Mouse (Mus musculus) heart, embryonic 13.5 days (tissue): Measurements from ENCODE around the gene Samd4b. TPM values are rescaled to one million over a fixed set of nuclear protein-coding genes. Genes with fewer than 3 reads are reported as not detected.
A peak's percentile ranks its signal among the peaks of the same experiment; 100 is the strongest.

Experiments
- ATAC-seq: fragments of 200-750 bp; cut with Nextera tagmentation; 2 replicates; pipeline ENCODE4 v1.8.0; 2017; ENCODE audit warnings: moderate TSS enrichment; ENCODE audit not compliant: insufficient number of reproducible peaks, low FRiP score, low TSS enrichment; ENCODE audit errors: extremely low read depth
- H3K27ac ChIP-seq: fragments of 300-500 bp; sonication (generic); replicated peaks from 2 replicates; pipeline ENCODE4 v1.5.1; 2015; ENCODE audit warnings: moderate library complexity, mild to moderate bottlenecking, inconsistent platforms
- H3K27me3 ChIP-seq: fragments of 300-500 bp; sonication (generic); replicated peaks from 2 replicates; pipeline ENCODE4 v1.6.1; 2015; ENCODE audit warnings: mild to moderate bottlenecking, inconsistent platforms
- H3K36me3 ChIP-seq: fragments of 300-500 bp; sonication (generic); 2 replicates; pipeline ENCODE4 v1.6.1; 2015; ENCODE audit warnings: mild to moderate bottlenecking, inconsistent platforms
- H3K4me1 ChIP-seq: fragments of 300-500 bp; sonication (generic); 2 replicates; pipeline ENCODE4 v1.6.1; 2015; ENCODE audit warnings: inconsistent platforms
- H3K4me2 ChIP-seq: fragments of 300-500 bp; sonication (generic); 2 replicates; pipeline ENCODE4 v1.6.1; 2015; ENCODE audit warnings: inconsistent platforms, mild to moderate bottlenecking, moderate library complexity
- H3K4me3 ChIP-seq: fragments of 300-500 bp; sonication (generic); 2 replicates; pipeline ENCODE4 v1.5.1; 2015; ENCODE audit warnings: moderate library complexity, mild to moderate bottlenecking, inconsistent platforms
- H3K9ac ChIP-seq: fragments of 300-500 bp; sonication (generic); 2 replicates; pipeline ENCODE4 v1.6.1; 2015; ENCODE audit warnings: inconsistent platforms, mild to moderate bottlenecking, moderate library complexity
- H3K9me3 ChIP-seq: fragments of 300-500 bp; sonication (generic); 2 replicates; pipeline ENCODE4 v1.6.1; 2016; ENCODE audit warnings: inconsistent platforms
- WGBS: fragments of 180-500 bp; shearing (Covaris S2); methylation state at CpG from one replicate; pipeline ENCODE4 v1.1.7; 2015; ENCODE audit warnings: mixed read lengths; 5-methylcytosine and 5-hydroxymethylcytosine counted together
- polyA plus RNA-seq: library from polyadenylated mRNA; unstranded; fragments of >200 nt; fragmentation: Nextera tagmentation; extraction: Ambion mirVana; gene quantifications from 2 replicates; pipeline ENCODE4 v1.2.1, GENCODE M21; 2015

The Samd4b gene
- polyA plus RNA-seq, 1 experiment from 2014 or later, result 23.3 TPM

DNA sequence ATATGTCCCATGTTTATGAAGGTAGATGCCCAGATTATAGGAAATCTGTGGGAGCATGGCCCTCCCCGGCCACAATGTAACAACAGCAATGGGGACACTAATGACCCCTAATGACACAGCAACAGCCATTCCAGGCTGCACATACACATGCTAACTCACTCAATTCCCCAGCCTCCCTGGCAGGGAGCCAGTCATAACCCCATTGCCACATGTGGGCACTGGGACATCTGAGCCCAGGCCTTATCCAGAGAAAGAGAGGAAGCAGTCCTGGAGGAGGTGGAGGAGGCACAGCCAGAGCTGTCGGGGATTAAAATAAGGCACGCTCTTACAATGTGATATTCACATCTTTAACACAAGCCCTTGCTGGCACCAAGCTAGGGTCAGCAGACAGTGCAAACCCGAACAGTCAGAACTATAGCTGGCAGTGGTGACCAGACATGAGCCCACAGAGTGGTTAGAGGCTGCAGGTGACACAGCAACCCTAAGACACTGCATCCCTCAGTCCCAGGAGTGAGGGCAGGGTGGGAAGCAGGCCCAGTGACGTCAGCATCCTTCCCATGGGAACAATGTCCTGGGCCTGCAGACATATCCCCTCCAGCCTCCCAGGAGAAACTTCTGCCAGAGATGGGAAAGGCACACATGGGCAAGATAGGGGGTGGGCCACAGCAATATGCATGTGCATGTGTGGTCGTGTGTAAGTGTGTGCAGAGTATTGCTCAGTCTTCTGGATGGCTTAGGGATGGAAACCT is 11.1 kb downstream of the Samd4b start:
- Histone ChIP-seq H3K27me3 (no peaks in the 10 kb centered on the region), H3K36me3 (no peaks in the 10 kb centered on the region), H3K4me3 (no peak overlapping the region), H3K27ac (peak overlapping the region; percentile 73), H3K4me1 (peaks cover 93% of the 10 kb centered on the region), H3K4me2 (peak overlapping the region; percentile 33; the same call in 1 of the 2 replicates), H3K9me3 (no peaks in the 10 kb centered on the region), H3K9ac (peak overlapping the region; percentile 67)
- ATAC-seq, result no peak
- 40% methylated on average over 6 of the region's 6 CpGs for WGBS

GRCm38 (mm10) chr7:28585001-28585400 is 12.9 kb downstream of the Samd4b start:
- H3K4me1 ChIP-seq, result peaks cover 95% of the 10 kb centered on the region
- H3K4me3 ChIP-seq, result no peak overlapping the region
- 0 out of 2 replicates have a peak, but pooled peaks cover 7% of the 10 kb centered on the region for H3K36me3 ChIP-seq
- no peaks in the 10 kb centered on the region for H3K27me3 ChIP-seq
- 76% methylated on average over 6 of the region's 6 CpGs for WGBS
- no peak for ATAC-seq
- no peaks in the 10 kb centered on the region for H3K9me3 ChIP-seq
- H3K4me2 ChIP-seq, result no peak overlapping the region
- peak overlapping the region; percentile 34; the same call in 1 of the 2 replicates for H3K9ac ChIP-seq
- H3K27ac ChIP-seq, result peak overlapping the region; percentile 65; the same call in 1 of the 2 replicates

DNA sequence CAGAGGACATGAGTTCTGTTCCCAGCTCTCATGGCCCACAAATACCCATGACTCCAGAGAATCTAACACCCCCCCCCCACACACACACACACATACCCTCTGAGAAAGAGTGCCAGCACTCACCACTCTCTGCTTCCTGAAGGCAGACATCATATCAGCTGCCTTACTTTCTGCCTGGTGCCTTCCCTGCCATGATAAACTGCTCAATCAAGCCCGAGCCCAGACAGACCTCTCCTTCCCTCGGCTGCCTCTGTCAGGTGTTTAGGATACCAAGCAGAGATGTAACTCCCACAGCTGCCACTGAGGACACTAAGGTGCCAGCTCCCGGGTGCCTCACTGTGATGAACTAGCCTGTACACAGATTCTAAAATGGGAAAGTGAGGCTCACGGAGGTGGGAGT is 13.5 kb downstream of the Samd4b start:
- H3K9me3 ChIP-seq, result no peaks in the 10 kb centered on the region
- no peak for ATAC-seq
- H3K36me3 ChIP-seq, result 0 out of 2 replicates have a peak, but pooled peaks cover 7% of the 10 kb centered on the region
- 27% methylated on average over 4 of the region's 4 CpGs for WGBS
- H3K9ac ChIP-seq, result peak overlapping the region; percentile 34
- peaks cover 97% of the 10 kb centered on the region for H3K4me1 ChIP-seq
- no peaks in the 10 kb centered on the region for H3K27me3 ChIP-seq
- H3K27ac ChIP-seq, result peak overlapping the region; percentile 65
- no peak overlapping the region for H3K4me3 ChIP-seq
- H3K4me2 ChIP-seq, result no peak overlapping the region

- Histone ChIP-seq H3K36me3 (0 out of 2 replicates have a peak, but pooled peaks cover 7% of the 10 kb centered on the region), H3K4me2 (no peak overlapping the region), H3K27ac (peak overlapping the region; percentile 65), H3K9ac (peak overlapping the region; percentile 34), H3K9me3 (no peaks in the 10 kb centered on the region), H3K4me3 (no peak overlapping the region), H3K27me3 (no peaks in the 10 kb centered on the region), H3K4me1 (peaks cover 98% of the 10 kb centered on the region)
- 67% methylated on average over 8 of the region's 8 CpGs for WGBS
- no peak for ATAC-seq
These were observed 14.2 kb downstream of the Samd4b start for GRCm38 (mm10) chr7:28583570-28584344.

- H3K27me3 ChIP-seq, result no peaks in the 10 kb centered on the region
- H3K4me2 ChIP-seq, result no peak overlapping the region
- no peaks in the 10 kb centered on the region for H3K9me3 ChIP-seq
- H3K9ac ChIP-seq, result peak overlapping the region; percentile 28; the same call in 1 of the 2 replicates
- H3K4me1 ChIP-seq, result peaks cover 98% of the 10 kb centered on the region
- no peak for ATAC-seq
- no peak overlapping the region for H3K4me3 ChIP-seq
- H3K36me3 ChIP-seq, result 0 out of 2 replicates have a peak, but pooled peaks cover 7% of the 10 kb centered on the region
- no peak overlapping the region for H3K27ac ChIP-seq
- WGBS, result 76% methylated on average over 11 of the region's 11 CpGs
These were observed 15.1 kb downstream of the Samd4b start for GRCm38 (mm10) chr7:28582841-28583240.

DNA sequence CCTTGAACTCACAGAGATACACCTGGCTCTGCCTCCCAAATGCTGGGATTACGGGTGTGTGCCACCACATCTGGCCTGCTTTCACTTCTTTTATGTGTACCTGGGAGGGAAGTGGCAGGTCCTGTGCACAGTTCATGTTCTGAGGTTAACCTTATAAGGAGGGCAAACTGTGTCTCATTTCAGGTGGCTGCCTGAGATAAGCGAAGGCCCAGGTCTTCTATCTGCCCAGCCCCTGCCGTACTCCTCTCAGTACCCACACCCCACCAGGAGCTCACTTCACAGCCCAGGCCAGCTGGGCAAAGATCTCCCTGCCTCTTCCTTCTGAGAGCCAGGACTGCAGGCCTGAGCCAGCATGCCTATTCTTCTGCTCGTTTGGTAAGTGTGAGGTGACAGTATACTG is 16.2 kb downstream of the Samd4b start:
- 0 out of 2 replicates have a peak, but pooled peaks cover 7% of the 10 kb centered on the region for H3K36me3 ChIP-seq
- 67% methylated on average over 4 of the region's 4 CpGs for WGBS
- ATAC-seq, result no peak
- 0 out of 2 replicates have a peak overlapping the region, but pooled peaks have one; percentile 4 for H3K27ac ChIP-seq
- no peaks in the 10 kb centered on the region for H3K27me3 ChIP-seq
- H3K4me2 ChIP-seq, result no peak overlapping the region
- no peak overlapping the region for H3K4me3 ChIP-seq
- no peak overlapping the region for H3K9ac ChIP-seq
- no peaks in the 10 kb centered on the region for H3K9me3 ChIP-seq
- H3K4me1 ChIP-seq, result peaks cover 98% of the 10 kb centered on the region

DNA sequence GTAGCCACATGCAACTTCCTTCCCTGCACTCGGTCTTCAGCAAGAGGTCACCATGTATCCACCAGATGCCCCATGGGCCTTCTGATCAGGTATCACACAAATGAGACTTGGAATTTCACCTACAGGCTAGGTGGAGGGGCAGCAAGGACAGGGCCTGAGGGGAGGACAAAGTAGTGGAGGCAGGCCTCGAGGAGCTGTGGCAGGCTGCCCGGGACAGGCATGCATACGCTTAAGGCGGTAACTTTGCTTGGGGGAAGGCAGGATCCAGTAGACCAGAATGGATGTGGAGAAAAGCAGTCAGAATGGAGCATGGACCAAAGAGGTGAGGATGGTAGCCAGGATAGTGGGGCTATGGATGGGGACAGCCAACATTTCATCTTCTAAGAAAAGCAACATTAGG is 18.1 kb downstream of the Samd4b start:
- Histone ChIP-seq H3K4me1 (peaks cover 96% of the 10 kb centered on the region), H3K9me3 (no peaks in the 10 kb centered on the region), H3K36me3 (0 out of 2 replicates have a peak, but pooled peaks cover 7% of the 10 kb centered on the region), H3K4me2 (no peak overlapping the region), H3K4me3 (no peak overlapping the region), H3K9ac (0 out of 2 replicates have a peak overlapping the region, but pooled peaks have one; percentile 10), H3K27me3 (no peaks in the 10 kb centered on the region), H3K27ac (no peak overlapping the region)
- ATAC-seq, result no peak
- 79% methylated on average over 5 of the region's 5 CpGs for WGBS

GRCm38 (mm10) chr7:28578543-28579053 is 19.3 kb downstream of the Samd4b start:
- WGBS, result 62% methylated on average over 5 of the region's 5 CpGs
- Histone ChIP-seq H3K9me3 (no peaks in the 10 kb centered on the region), H3K9ac (0 out of 2 replicates have a peak overlapping the region, but pooled peaks have one; percentile 48), H3K27me3 (no peaks in the 10 kb centered on the region), H3K36me3 (0 out of 2 replicates have a peak, but pooled peaks cover 7% of the 10 kb centered on the region), H3K4me2 (no peak overlapping the region), H3K4me1 (peaks cover 92% of the 10 kb centered on the region), H3K27ac (peak overlapping the region; percentile 80), H3K4me3 (no peak overlapping the region)
- no peak for ATAC-seq

GRCm38 (mm10) chr7:28577826-28578542 is 20.0 kb downstream of the Samd4b start:
- Histone ChIP-seq H3K27me3 (no peaks in the 10 kb centered on the region), H3K9ac (peak overlapping the region; percentile 48), H3K4me2 (no peak overlapping the region), H3K9me3 (no peaks in the 10 kb centered on the region), H3K27ac (peak overlapping the region; percentile 80), H3K4me3 (no peak overlapping the region), H3K36me3 (0 out of 2 replicates have a peak, but pooled peaks cover 7% of the 10 kb centered on the region), H3K4me1 (peaks cover 92% of the 10 kb centered on the region)
- WGBS, result 72% methylated on average over 9 of the region's 9 CpGs
- no peak for ATAC-seq

DNA sequence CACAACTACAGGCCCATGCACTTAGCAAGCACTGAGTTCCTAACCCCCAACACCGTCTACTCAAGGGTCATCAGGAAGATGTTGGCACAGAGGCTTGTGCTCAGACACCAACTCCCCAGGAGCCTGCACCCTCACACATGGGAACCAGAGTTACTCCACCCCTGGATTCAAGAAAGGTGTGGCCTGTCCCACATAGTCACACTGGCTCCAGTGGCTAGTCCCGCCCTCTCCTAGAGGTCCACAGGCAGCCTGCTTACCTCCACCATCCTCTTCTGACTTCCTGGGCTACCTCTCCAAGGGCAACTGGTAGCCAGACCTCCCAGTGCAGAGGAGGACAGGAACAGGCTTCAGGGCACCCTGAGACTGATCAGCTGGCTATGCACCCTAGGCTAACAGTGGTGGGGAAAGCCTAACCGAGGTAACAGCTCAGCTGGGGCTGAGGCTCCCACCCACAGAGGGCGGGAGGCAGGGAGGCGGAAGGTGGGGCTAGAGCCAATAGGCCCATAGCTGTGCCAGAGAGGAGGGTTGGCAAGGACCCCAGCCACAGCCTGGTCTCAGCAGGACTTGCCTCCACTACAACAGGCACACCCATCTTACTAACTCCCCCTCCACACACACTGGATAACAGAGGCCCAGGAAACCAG is 21.6 kb downstream of the Samd4b start:
- 72% methylated on average over 5 of the region's 5 CpGs for WGBS
- Histone ChIP-seq H3K27me3 (no peaks in the 10 kb centered on the region), H3K4me1 (peaks cover 93% of the 10 kb centered on the region), H3K4me2 (0 out of 2 replicates have a peak overlapping the region, but pooled peaks have one; percentile 8), H3K36me3 (0 out of 2 replicates have a peak, but pooled peaks cover 7% of the 10 kb centered on the region), H3K9ac (peak overlapping the region; percentile 48), H3K27ac (peak overlapping the region; percentile 80; the same call in 1 of the 2 replicates), H3K4me3 (no peak overlapping the region), H3K9me3 (no peaks in the 10 kb centered on the region)
- no peak for ATAC-seq
